Mouse (Mus musculus) heart, embryonic 10.5 days (tissue): ENCODE data around the gene Iqgap3. TPM values are rescaled to one million over a fixed set of nuclear protein-coding genes. Genes with fewer than 3 reads are reported as not detected.

Source experiments
- DNase-seq: peaks from one replicate; pipeline ENCODE4 v3.0.0-alpha.2; 2017; ENCODE audit warnings: low spot score
- H3K27ac ChIP-seq: fragments of 300-500 bp; sonication (generic); 2 replicates; pipeline ENCODE4 v1.5.1; 2016; ENCODE audit warnings: mild to moderate bottlenecking
- H3K27me3 ChIP-seq: fragments of 300-500 bp; sonication (generic); 2 replicates; pipeline ENCODE4 v1.6.1; 2016; ENCODE audit warnings: mild to moderate bottlenecking; ENCODE audit not compliant: poor library complexity, insufficient read depth, severe bottlenecking
- H3K36me3 ChIP-seq: fragments of 300-500 bp; sonication (generic); 2 replicates; pipeline ENCODE4 v1.6.1; 2016; ENCODE audit warnings: mild to moderate bottlenecking, moderate library complexity
- H3K4me1 ChIP-seq: fragments of 300-500 bp; sonication (generic); 2 replicates; pipeline ENCODE4 v1.6.1; 2016; ENCODE audit warnings: mild to moderate bottlenecking
- H3K4me3 ChIP-seq: fragments of 300-500 bp; sonication (generic); 2 replicates; pipeline ENCODE4 v1.5.1; 2016; ENCODE audit warnings: mild to moderate bottlenecking, moderate library complexity
- H3K9me3 ChIP-seq: fragments of 300-500 bp; sonication (generic); 2 replicates; pipeline ENCODE4 v1.6.1; 2016; ENCODE audit warnings: mild to moderate bottlenecking, moderate library complexity
- WGBS: fragments of 180-500 bp; shearing (Covaris S2); methylation state at CpG from one replicate; pipeline ENCODE4 v1.1.7; 2016; 5-methylcytosine and 5-hydroxymethylcytosine counted together
- polyA plus RNA-seq: library from polyadenylated mRNA; unstranded; fragments of >200 nt; fragmentation: Nextera tagmentation; extraction: Ambion mirVana; gene quantifications from 2 replicates; pipeline ENCODE4 v1.2.1, GENCODE M21; 2016

Gene Iqgap3
- polyA plus RNA-seq, 1 experiment from 2014 or later, result 22.0 TPM

DNA sequence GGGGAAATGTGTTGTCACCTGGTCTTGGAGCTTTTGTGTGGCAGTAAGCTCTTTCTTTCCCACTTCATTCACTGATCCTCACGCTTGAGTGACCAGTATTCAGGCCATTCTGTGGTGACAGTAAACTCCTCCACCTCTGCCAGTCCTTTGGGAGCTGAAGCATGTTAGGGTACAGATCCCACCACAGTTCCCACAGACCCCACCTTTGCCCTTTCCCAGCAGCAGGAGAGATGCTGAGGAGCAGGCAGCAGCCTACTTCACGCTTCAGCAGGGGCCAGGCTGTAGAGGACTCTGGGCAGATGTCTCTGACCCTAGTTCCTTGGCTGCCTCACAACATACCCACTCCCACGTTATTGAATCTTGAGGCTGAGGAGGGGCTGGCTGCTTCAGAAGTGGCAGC is 82.5 kb downstream of the Iqgap3 start:
- H3K9me3 ChIP-seq, result no peaks in the 10 kb centered on the region
- H3K4me3 ChIP-seq, result no peak overlapping the region
- peaks cover 97% of the 10 kb centered on the region for H3K36me3 ChIP-seq
- H3K27me3 ChIP-seq, result no peaks in the 10 kb centered on the region
- DNase-seq, result no peak
- H3K4me1 ChIP-seq, result peaks cover 5% of the 10 kb centered on the region
- no peak overlapping the region for H3K27ac ChIP-seq
- WGBS, result 81% methylated on average over 3 of the region's 3 CpGs

DNA sequence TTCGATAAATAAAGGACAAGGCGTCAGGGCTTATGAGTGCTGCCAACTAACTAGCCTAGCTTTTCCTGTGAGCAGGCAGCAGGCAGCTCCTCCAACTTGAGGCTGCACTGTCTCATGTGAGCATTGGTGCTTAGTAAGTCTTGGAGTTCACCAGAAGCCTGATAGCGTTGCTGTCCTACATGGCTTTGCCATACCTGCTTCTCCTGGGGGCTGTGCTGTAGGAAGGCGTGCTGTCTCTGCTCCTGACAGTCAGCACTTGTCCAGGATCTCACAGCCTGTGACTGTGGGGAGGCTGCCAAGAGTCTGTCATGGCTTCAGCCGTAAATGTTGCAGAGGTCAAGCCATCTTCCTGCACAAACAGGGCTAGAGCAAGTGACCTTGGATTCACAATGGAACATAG is 84.3 kb downstream of the Iqgap3 start:
- WGBS, result 79% methylated on average over 5 of the region's 5 CpGs
- no peak overlapping the region for H3K4me3 ChIP-seq
- peaks cover 5% of the 10 kb centered on the region for H3K4me1 ChIP-seq
- H3K9me3 ChIP-seq, result no peaks in the 10 kb centered on the region
- H3K27me3 ChIP-seq, result no peaks in the 10 kb centered on the region
- no peak for DNase-seq
- H3K27ac ChIP-seq, result no peak overlapping the region
- H3K36me3 ChIP-seq, result peaks cover 97% of the 10 kb centered on the region

DNA sequence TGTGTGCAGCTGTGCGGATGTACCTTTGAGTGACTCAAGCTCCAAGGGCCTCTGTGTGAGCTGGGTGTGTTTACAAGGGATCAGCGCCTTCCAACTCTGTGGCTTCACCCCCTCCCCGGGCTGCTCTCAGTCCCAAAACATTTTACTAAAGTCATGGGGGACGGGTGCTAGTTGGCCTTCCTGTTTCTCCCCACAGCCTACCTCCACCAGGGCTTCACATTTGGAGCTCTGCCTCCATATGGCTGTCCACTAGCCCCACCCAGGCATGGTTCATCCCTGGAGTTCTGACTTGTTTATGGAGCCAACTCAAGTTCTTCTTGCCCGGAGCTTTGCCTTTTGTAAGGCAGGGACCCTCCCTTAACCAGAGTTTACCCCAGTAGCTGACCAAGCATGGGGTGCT is 88.6 kb downstream of the Iqgap3 start:
- Histone ChIP-seq H3K36me3 (peaks cover 92% of the 10 kb centered on the region), H3K4me3 (no peak overlapping the region), H3K9me3 (no peaks in the 10 kb centered on the region), H3K27ac (no peak overlapping the region), H3K4me1 (peaks cover 16% of the 10 kb centered on the region), H3K27me3 (no peaks in the 10 kb centered on the region)
- WGBS, result 90% methylated on average over 5 of the region's 5 CpGs
- DNase-seq, result no peak

Other genes starting within 250 kb of the Iqgap3 start
- gene Sh2d2a, start 235.2 kb upstream of the Iqgap3 start, polyA plus RNA-seq, result 0.20 and 0.23 TPM in 2 replicates
- 11.8 and 13.6 TPM in 2 replicates for gene Prcc, start 196.4 kb upstream of the Iqgap3 start, polyA plus RNA-seq
- 182 and 248 TPM in 2 replicates for gene Hdgf, start 175.7 kb upstream of the Iqgap3 start, polyA plus RNA-seq
- gene Mrpl24, start 162.5 kb upstream of the Iqgap3 start, polyA plus RNA-seq, result 64.2 and 71.3 TPM in 2 replicates
- 39.6 and 55.1 TPM in 2 replicates for gene Isg20l2, start 151.7 kb upstream of the Iqgap3 start, polyA plus RNA-seq
- gene Rrnad1, start 151.3 kb upstream of the Iqgap3 start, polyA plus RNA-seq, result 16.8 and 21.0 TPM in 2 replicates
- 35.8 and 126 TPM in 2 replicates for gene Crabp2, start 133.3 kb upstream of the Iqgap3 start, polyA plus RNA-seq
- 25.0 and 28.8 TPM in 2 replicates for gene Nes, start 110.9 kb upstream of the Iqgap3 start, polyA plus RNA-seq
- 0.05 TPM in 1 of 2 replicates, not detected in the other for gene Bcan, start 81.7 kb upstream of the Iqgap3 start, polyA plus RNA-seq
- gene Hapln2, start 54.4 kb upstream of the Iqgap3 start, polyA plus RNA-seq, result 0.07 and 0.08 TPM in 2 replicates
- 28.5 and 47.0 TPM in 2 replicates for gene Gpatch4, start 38.9 kb upstream of the Iqgap3 start, polyA plus RNA-seq
- 143 and 148 TPM in 2 replicates for gene Naxe, start 23.5 kb upstream of the Iqgap3 start, polyA plus RNA-seq
- 0.14 TPM in 1 of 2 replicates, not detected in the other for gene Ttc24, start 3.7 kb upstream of the Iqgap3 start, polyA plus RNA-seq
- gene Mef2d, start 60.4 kb downstream of the Iqgap3 start, polyA plus RNA-seq, result 35.8 and 47.3 TPM in 2 replicates
- gene Rhbg, start 172.7 kb downstream of the Iqgap3 start, polyA plus RNA-seq, result 0.09 and 8.2 TPM in 2 replicates
- gene Gm38392, start 205.2 kb downstream of the Iqgap3 start, polyA plus RNA-seq, result 0.29 and 0.43 TPM in 2 replicates
- gene Tsacc, start 215.0 kb downstream of the Iqgap3 start, polyA plus RNA-seq, result 14.0 and 17.0 TPM in 2 replicates
- gene Cct3, start 215.1 kb downstream of the Iqgap3 start, polyA plus RNA-seq, result 626 and 718 TPM in 2 replicates
- gene Glmp, start 243.1 kb downstream of the Iqgap3 start, polyA plus RNA-seq, result 164 and 179 TPM in 2 replicates